Comparison of ENCODE assay signal across 29 mouse cellular contexts in genomic region chr9:52037493-52037892, GRCm38 (mm10).
"Had no signal": no experiment of that assay in that cellular context is flagged by ENCODE, and none has a peak within 500 bp of the region (broad histone marks: within the 10 kb centered on the region; RNA-seq: fewer than 3 reads in every experiment).

No protein-coding gene starts in this region.

- H3K4me1 ChIP-seq: embryonic facial prominence, embryonic 10.5 days; embryonic facial prominence, embryonic 12.5 days; embryonic facial prominence, embryonic 13.5 days; embryonic facial prominence, embryonic 15.5 days; forebrain, embryonic 10.5 days; forebrain, embryonic 12.5 days; forebrain, embryonic 13.5 days; forebrain, embryonic 15.5 days had no signal

- H3K9ac ChIP-seq: embryonic facial prominence, embryonic 12.5 days; embryonic facial prominence, embryonic 13.5 days; embryonic facial prominence, embryonic 15.5 days; forebrain, embryonic 12.5 days; forebrain, embryonic 13.5 days; forebrain, embryonic 15.5 days; forebrain, postnatal 0 days had no signal

- DNase-seq: cerebellum, adult 2 months; cerebellum, adult 8-10 months; cerebellum, adult 9-10 months; cerebellum, adult 9-11 months; cerebellum, postnatal 10 days; cerebellum, postnatal 14 days; cerebellum, postnatal 25 days; cerebellum, postnatal 36 days; embryo, embryonic 11 days; forebrain, postnatal 0 days; gastrocnemius, adult 2 months; gastrocnemius, postnatal 10 days; gastrocnemius, postnatal 14 days; gastrocnemius, postnatal 25 days; gastrocnemius, postnatal 36 days; heart, adult 11 months; heart, adult 18-20 months; heart, adult 2 months had no signal

- H3K36me3 ChIP-seq: embryonic facial prominence, embryonic 10.5 days; embryonic facial prominence, embryonic 12.5 days; embryonic facial prominence, embryonic 13.5 days; embryonic facial prominence, embryonic 15.5 days; forebrain, embryonic 10.5 days; forebrain, embryonic 12.5 days; forebrain, embryonic 15.5 days had no signal

- H3K4me3 ChIP-seq: embryonic facial prominence, embryonic 10.5 days; embryonic facial prominence, embryonic 12.5 days; embryonic facial prominence, embryonic 13.5 days; embryonic facial prominence, embryonic 15.5 days; erythroblast, embryonic 14.5 days; forebrain, embryonic 10.5 days; forebrain, embryonic 12.5 days; forebrain, embryonic 13.5 days; forebrain, embryonic 15.5 days; gastrocnemius, adult 2 months; heart, adult 2 months had no signal

- H3K9me3 ChIP-seq: embryonic facial prominence, embryonic 10.5 days; embryonic facial prominence, embryonic 12.5 days; embryonic facial prominence, embryonic 13.5 days; embryonic facial prominence, embryonic 15.5 days; forebrain, embryonic 10.5 days; forebrain, embryonic 12.5 days; forebrain, embryonic 13.5 days; forebrain, embryonic 15.5 days had no signal

- ATAC-seq: forebrain, embryonic 13.5 days; forebrain, embryonic 14.5 days; forebrain, embryonic 15.5 days; forebrain, embryonic 16.5 days; forebrain, postnatal 0 days had no signal

- H3K27me3 ChIP-seq: embryonic facial prominence, embryonic 12.5 days; embryonic facial prominence, embryonic 13.5 days; embryonic facial prominence, embryonic 15.5 days; forebrain, embryonic 12.5 days; forebrain, embryonic 13.5 days; forebrain, embryonic 15.5 days had no signal

- H3K27ac ChIP-seq: embryonic facial prominence, embryonic 10.5 days; embryonic facial prominence, embryonic 12.5 days; embryonic facial prominence, embryonic 13.5 days; embryonic facial prominence, embryonic 15.5 days; forebrain, embryonic 10.5 days; forebrain, embryonic 12.5 days; forebrain, embryonic 13.5 days; forebrain, embryonic 15.5 days; gastrocnemius, adult 2 months; heart, adult 2 months had no signal

- H3K4me2 ChIP-seq: embryonic facial prominence, embryonic 12.5 days; embryonic facial prominence, embryonic 13.5 days; embryonic facial prominence, embryonic 15.5 days; forebrain, embryonic 12.5 days; forebrain, embryonic 13.5 days; forebrain, embryonic 15.5 days had no signal
